Mouse (Mus musculus) liver, embryonic 14.5 days (tissue): ENCODE measurements around the gene Gm20503.

Source experiments
- CTCF ChIP-seq: IDR thresholded peaks from 2 replicates; pipeline ENCODE4 v1.5.1; 2016; ENCODE audit warnings: antibody characterized with exemption, low read depth, control low read depth
- EP300 ChIP-seq: IDR thresholded peaks from 2 replicates; pipeline ENCODE4 v1.6.1; 2016; ENCODE audit warnings: antibody characterized with exemption, low read depth

- TF ChIP-seq CTCF (no peak), EP300 (no peak)
Observed at GRCm38 (mm10) chr4:59069276-59069675, 66.3 kb downstream of the Gm20503 start.
